Mouse (Mus musculus) forebrain, embryonic 16.5 days (tissue): ENCODE data around the gene Lmtk2. TPM values are rescaled to one million over a fixed set of nuclear protein-coding genes. Genes with fewer than 3 reads are reported as not detected.

Experiments
- ATAC-seq: fragments of 200-750 bp; cut with Nextera tagmentation; 2 replicates; pipeline ENCODE4 v1.8.0; 2017; ENCODE audit warnings: mild to moderate bottlenecking, moderate library complexity
- H3K27ac ChIP-seq: fragments of 300-500 bp; sonication (generic); 2 replicates; pipeline ENCODE4 v1.5.1; 2014; ENCODE audit warnings: low read length, control low read depth
- H3K27me3 ChIP-seq: fragments of 300-500 bp; sonication (generic); replicated peaks from 2 replicates; pipeline ENCODE4 v1.6.1; 2014; ENCODE audit warnings: low read length; ENCODE audit not compliant: control insufficient read depth, insufficient read depth
- H3K36me3 ChIP-seq: fragments of 300-500 bp; sonication (generic); 2 replicates; pipeline ENCODE4 v1.6.1; 2014; ENCODE audit not compliant: control insufficient read depth, insufficient read depth
- H3K4me1 ChIP-seq: fragments of 300-500 bp; sonication (generic); replicated peaks from 2 replicates; pipeline ENCODE4 v1.6.1; 2014; ENCODE audit warnings: low read length; ENCODE audit not compliant: control insufficient read depth, insufficient read depth
- H3K4me2 ChIP-seq: fragments of 300-500 bp; sonication (generic); 2 replicates; pipeline ENCODE4 v1.6.1; 2014; ENCODE audit warnings: mild to moderate bottlenecking, low read length, control low read depth
- H3K4me3 ChIP-seq: fragments of 300-500 bp; sonication (generic); replicated peaks from 2 replicates; pipeline ENCODE4 v1.5.1; 2014; ENCODE audit warnings: mild to moderate bottlenecking, low read length, control low read depth
- H3K9ac ChIP-seq: fragments of 300-500 bp; sonication (generic); replicated peaks from 2 replicates; pipeline ENCODE4 v1.6.1; 2014; ENCODE audit warnings: low read depth, low read length, control low read depth
- H3K9me3 ChIP-seq: fragments of 300-500 bp; sonication (generic); 2 replicates; pipeline ENCODE4 v1.6.1; 2016; ENCODE audit warnings: low read length; ENCODE audit not compliant: control insufficient read depth
- WGBS: fragments of 180-500 bp; shearing (Covaris S2); extraction: QIAGEN DNeasy Blood & Tissue Kit; methylation state at CpG from one replicate; pipeline ENCODE4 v1.1.7; 2014; 5-methylcytosine and 5-hydroxymethylcytosine counted together
- polyA plus RNA-seq: library from polyadenylated mRNA; unstranded; fragments of >200 nt; fragmentation: Nextera tagmentation; extraction: Ambion mirVana; gene quantifications from 2 replicates; pipeline ENCODE4 v1.2.1, GENCODE M21; 2015

Lmtk2 gene
- polyA plus RNA-seq, 1 experiment from 2014 or later, result 9.4 TPM

GRCm38 (mm10) chr5:144158604-144159003 lies 58.4 kb downstream of the Lmtk2 start:
- ATAC-seq, result peak; percentile 72; the same call in 1 of the 2 replicates
- H3K27ac ChIP-seq, result 0 out of 2 replicates have a peak overlapping the region, but pooled peaks have one; percentile 17
- 19% methylated on average over 4 of the region's 4 CpGs for WGBS
- no peak overlapping the region for H3K4me2 ChIP-seq
- H3K9ac ChIP-seq, result 0 out of 2 replicates have a peak overlapping the region, but pooled peaks have one; percentile 15
- no peak overlapping the region for H3K4me3 ChIP-seq
- no peaks in the 10 kb centered on the region; the same call in none of the 2 replicates for H3K36me3 ChIP-seq
- no peaks in the 10 kb centered on the region for H3K9me3 ChIP-seq
- peaks cover 5% of the 10 kb centered on the region; the same call in 1 of the 2 replicates for H3K4me1 ChIP-seq
- H3K27me3 ChIP-seq, result no peaks in the 10 kb centered on the region

- H3K4me2 ChIP-seq, result no peak overlapping the region
- no peak overlapping the region for H3K9ac ChIP-seq
- H3K27ac ChIP-seq, result no peak overlapping the region
- no peaks in the 10 kb centered on the region; the same call in none of the 2 replicates for H3K36me3 ChIP-seq
- no peaks in the 10 kb centered on the region for H3K27me3 ChIP-seq
- peaks cover 5% of the 10 kb centered on the region; the same call in 1 of the 2 replicates for H3K4me1 ChIP-seq
- ATAC-seq, result no peak
- no peaks in the 10 kb centered on the region for H3K9me3 ChIP-seq
- WGBS, result 71% methylated on average over 8 of the region's 8 CpGs
- H3K4me3 ChIP-seq, result no peak overlapping the region
These were observed 58.9 kb downstream of the Lmtk2 start for GRCm38 (mm10) chr5:144159137-144159536.

GRCm38 (mm10) chr5:144162080-144162812 lies 62.0 kb downstream of the Lmtk2 start:
- Histone ChIP-seq H3K27ac (no peak overlapping the region), H3K4me2 (no peak overlapping the region), H3K9ac (no peak overlapping the region), H3K4me1 (peaks cover 7% of the 10 kb centered on the region; the same call in 1 of the 2 replicates), H3K9me3 (no peaks in the 10 kb centered on the region), H3K36me3 (peaks cover 7% of the 10 kb centered on the region), H3K4me3 (no peak overlapping the region), H3K27me3 (no peaks in the 10 kb centered on the region)
- WGBS, result 86% methylated on average over 5 of the region's 5 CpGs
- ATAC-seq, result no peak

GRCm38 (mm10) chr5:144162813-144163517 lies 62.7 kb downstream of the Lmtk2 start:
- 74% methylated on average over 10 of the region's 10 CpGs for WGBS
- Histone ChIP-seq H3K36me3 (peaks cover 7% of the 10 kb centered on the region), H3K9ac (no peak overlapping the region), H3K27me3 (no peaks in the 10 kb centered on the region), H3K4me2 (no peak overlapping the region), H3K27ac (no peak overlapping the region), H3K4me1 (peaks cover 7% of the 10 kb centered on the region; the same call in 1 of the 2 replicates), H3K4me3 (no peak overlapping the region), H3K9me3 (no peaks in the 10 kb centered on the region)
- ATAC-seq, result no peak

GRCm38 (mm10) chr5:144165756-144166155 lies 65.5 kb downstream of the Lmtk2 start:
- Histone ChIP-seq H3K27me3 (no peaks in the 10 kb centered on the region), H3K36me3 (peaks cover 11% of the 10 kb centered on the region; the same call in 1 of the 2 replicates), H3K27ac (no peak overlapping the region), H3K9ac (no peak overlapping the region), H3K4me1 (peaks cover 8% of the 10 kb centered on the region), H3K4me3 (no peak overlapping the region), H3K9me3 (no peaks in the 10 kb centered on the region), H3K4me2 (no peak overlapping the region)
- ATAC-seq, result no peak
- 90% methylated on average over 3 of the region's 3 CpGs for WGBS

GRCm38 (mm10) chr5:144169275-144169975 lies 69.2 kb downstream of the Lmtk2 start:
- H3K36me3 ChIP-seq, result peaks cover 23% of the 10 kb centered on the region
- 58% methylated on average over 8 of the region's 8 CpGs for WGBS
- no peak for ATAC-seq
- no peaks in the 10 kb centered on the region for H3K27me3 ChIP-seq
- no peak overlapping the region for H3K9ac ChIP-seq
- H3K27ac ChIP-seq, result 0 out of 2 replicates have a peak overlapping the region, but pooled peaks have one; percentile 33
- H3K4me3 ChIP-seq, result no peak overlapping the region
- H3K4me1 ChIP-seq, result peaks cover 8% of the 10 kb centered on the region
- no peaks in the 10 kb centered on the region for H3K9me3 ChIP-seq
- no peak overlapping the region for H3K4me2 ChIP-seq

- Histone ChIP-seq H3K4me2 (no peak overlapping the region), H3K27ac (no peak overlapping the region), H3K4me3 (no peak overlapping the region), H3K9me3 (no peaks in the 10 kb centered on the region), H3K27me3 (no peaks in the 10 kb centered on the region), H3K4me1 (peaks cover 6% of the 10 kb centered on the region), H3K9ac (no peak overlapping the region), H3K36me3 (peaks cover 31% of the 10 kb centered on the region)
- WGBS, result 95% methylated on average over 18 of the region's 18 CpGs
- ATAC-seq, result no peak
These were observed 73.4 kb downstream of the Lmtk2 start for GRCm38 (mm10) chr5:144173648-144174047.

- peaks cover 17% of the 10 kb centered on the region for H3K36me3 ChIP-seq
- no peaks in the 10 kb centered on the region for H3K27me3 ChIP-seq
- WGBS, result 75% methylated on average over 6 of the region's 6 CpGs
These were observed 78.0 kb downstream of the Lmtk2 start for GRCm38 (mm10) chr5:144178216-144178615.

GRCm38 (mm10) chr5:144181249-144181648 lies 81.0 kb downstream of the Lmtk2 start:
- H3K27me3 ChIP-seq, result no peaks in the 10 kb centered on the region
- no peak overlapping the region for H3K4me2 ChIP-seq
- 94% methylated on average over 7 of the region's 7 CpGs for WGBS
- peaks cover 7% of the 10 kb centered on the region for H3K36me3 ChIP-seq
- H3K27ac ChIP-seq, result no peak overlapping the region
- no peaks in the 10 kb centered on the region for H3K9me3 ChIP-seq
- no peak overlapping the region for H3K9ac ChIP-seq
- H3K4me3 ChIP-seq, result no peak overlapping the region
- no peak for ATAC-seq
- no peaks in the 10 kb centered on the region for H3K4me1 ChIP-seq

More at GRCm38 (mm10) chr5:144178216-144178615, 78.0 kb downstream of the Lmtk2 start:
- Histone ChIP-seq H3K4me1 (no peaks in the 10 kb centered on the region), H3K4me2 (no peak overlapping the region), H3K27ac (no peak overlapping the region), H3K4me3 (no peak overlapping the region), H3K9ac (no peak overlapping the region), H3K9me3 (no peaks in the 10 kb centered on the region)
- ATAC-seq, result no peak
